Mouse (Mus musculus): ENCODE results near the gene Sorbs2. TPM values are rescaled to one million over a fixed set of nuclear protein-coding genes. Genes with fewer than 3 reads are reported as not detected.
A peak's percentile ranks its signal among the peaks of the same experiment; 100 is the strongest.

Sorbs2 gene
- total RNA-seq, 1 experiment from 2014 or later = 106 TPM

DNA sequence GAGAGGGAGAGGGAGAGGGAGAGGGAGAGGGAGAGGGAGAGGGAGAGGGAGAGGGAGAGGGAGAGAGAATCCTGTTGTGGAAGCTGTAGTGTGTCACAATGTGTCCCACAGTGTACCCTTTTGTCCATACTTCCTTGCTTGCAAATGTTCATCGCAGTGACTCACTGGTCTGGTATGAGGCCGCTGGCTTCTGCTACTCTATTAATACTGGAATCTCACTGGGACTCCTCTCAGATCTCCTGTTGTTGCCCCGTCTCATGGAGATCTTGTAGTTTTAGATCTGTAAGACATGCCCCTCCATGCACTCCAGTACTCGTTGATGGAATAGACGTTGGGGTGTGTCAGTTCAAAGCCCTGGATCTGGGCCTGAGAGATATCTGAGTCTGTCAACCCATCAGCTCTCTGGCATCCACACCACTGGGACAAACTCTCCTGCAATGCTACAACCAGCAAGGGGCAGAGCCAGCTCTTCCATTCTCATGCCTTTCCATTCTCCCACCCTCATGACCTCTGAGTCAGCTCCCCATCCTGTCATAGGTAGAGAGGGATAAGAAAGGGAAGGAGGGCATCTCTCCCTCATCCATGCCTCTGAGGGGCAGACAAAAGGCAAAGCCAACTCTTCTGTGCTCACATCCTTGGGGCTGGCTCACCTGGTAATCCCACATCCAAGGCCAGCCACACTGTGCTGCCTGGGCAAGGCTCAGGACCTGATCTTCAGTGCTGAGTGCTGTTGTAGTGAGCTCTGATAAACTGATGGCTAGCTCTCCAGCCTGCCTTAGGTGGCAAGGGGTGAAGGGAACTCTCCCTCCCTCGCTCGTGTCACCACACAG is 72.3 kb downstream of the Sorbs2 start:
- peak; percentile 14 for DNase-seq

- no peak for DNase-seq
These were observed 72.9 kb downstream of the Sorbs2 start for GRCm38 (mm10) chr8:45580544-45580866.

- peak; percentile 13 for DNase-seq
These were observed 76.3 kb downstream of the Sorbs2 start for GRCm38 (mm10) chr8:45583856-45584255.

DNA sequence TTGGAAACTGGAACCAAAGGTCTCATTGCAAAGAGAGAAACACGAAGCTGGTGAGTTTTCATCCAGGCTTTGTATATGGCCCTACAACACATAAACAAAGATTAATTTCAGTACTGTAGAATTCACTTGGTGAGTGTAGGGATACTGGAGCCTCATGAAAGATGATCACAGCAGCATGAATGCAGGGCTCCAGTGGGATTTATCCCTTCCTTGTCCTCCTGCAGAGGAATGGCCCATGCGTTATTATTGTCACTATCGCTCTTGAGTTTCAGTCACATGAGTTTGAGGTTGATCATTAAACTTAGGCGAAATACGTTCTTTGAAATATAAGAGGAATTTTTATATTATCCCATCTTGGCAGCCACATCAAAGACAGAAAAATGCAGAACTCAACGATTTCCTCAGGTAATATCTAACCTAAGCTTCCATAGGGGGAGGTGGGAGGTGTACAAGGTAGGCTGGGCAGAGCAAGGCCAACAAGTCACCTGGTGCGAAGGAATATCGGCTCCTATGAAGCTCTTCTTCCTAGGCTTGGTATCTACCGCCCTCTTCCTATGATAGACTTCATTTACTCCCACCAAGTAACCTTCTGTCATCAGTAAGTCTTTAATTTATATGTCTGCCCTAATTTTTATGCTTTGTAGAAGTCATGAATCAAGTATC is 76.9 kb downstream of the Sorbs2 start:
- no peak for DNase-seq

DNA sequence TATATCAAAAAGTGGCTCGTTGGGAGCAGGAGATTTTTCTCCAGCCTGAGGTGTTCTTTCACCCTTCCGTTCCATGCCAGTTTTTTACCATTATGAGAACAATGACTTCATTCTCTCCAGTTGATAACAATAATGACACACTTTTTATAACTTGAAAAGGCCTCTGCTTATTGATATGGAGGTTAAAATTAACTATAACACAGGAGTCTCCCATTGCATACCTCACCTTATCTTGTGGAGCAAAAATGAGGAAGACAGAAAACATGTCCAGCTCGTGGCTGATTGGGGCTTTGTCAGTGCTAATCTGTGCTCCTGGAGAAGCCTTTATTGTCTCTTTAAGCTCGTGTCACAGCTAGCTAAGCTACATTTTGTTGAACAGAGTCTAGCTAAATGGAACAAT is 77.6 kb downstream of the Sorbs2 start:
- no peak for DNase-seq

- DNase-seq = no peak
These were observed 79.4 kb downstream of the Sorbs2 start for GRCm38 (mm10) chr8:45587011-45587410.

DNA sequence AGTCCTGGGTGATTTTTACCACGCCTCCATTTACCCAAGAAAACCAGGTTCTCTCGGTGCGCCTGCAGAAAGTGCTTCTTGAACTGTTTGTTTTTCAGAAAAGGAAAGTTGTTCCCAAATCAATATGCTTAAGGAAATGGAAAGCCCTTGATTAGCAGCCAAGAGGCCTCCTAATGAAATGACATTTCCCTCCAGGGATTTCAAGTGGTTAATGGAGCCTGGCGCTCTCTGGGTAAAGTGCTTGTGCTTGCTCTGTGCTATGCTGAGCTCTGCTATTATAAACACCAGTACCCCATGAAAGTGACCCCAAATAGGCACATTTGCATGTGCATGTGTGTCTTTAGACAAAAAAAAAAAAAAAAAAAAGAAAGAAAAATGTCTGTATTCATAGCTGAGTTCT is 84.3 kb downstream of the Sorbs2 start:
- no peak for DNase-seq

DNA sequence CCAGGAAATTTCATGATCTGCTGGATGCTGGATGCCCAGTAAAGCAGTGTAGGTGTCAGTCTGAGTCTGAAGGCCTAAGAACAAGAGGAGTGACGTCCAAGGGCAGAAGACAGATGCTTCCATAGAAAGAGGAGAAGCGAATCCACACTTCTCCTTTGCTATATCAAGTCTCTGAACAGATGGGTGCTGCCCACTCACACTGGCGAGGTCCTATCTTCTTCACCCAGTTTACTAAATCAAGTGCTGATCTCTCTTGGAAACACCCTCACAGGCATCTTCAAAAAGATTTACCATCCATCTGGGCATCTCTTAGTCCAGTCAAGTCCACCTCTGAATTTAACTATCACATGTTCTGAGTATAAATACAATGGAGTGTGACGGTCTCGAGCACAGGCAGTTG is 86.1 kb downstream of the Sorbs2 start:
- no peak for DNase-seq

DNA sequence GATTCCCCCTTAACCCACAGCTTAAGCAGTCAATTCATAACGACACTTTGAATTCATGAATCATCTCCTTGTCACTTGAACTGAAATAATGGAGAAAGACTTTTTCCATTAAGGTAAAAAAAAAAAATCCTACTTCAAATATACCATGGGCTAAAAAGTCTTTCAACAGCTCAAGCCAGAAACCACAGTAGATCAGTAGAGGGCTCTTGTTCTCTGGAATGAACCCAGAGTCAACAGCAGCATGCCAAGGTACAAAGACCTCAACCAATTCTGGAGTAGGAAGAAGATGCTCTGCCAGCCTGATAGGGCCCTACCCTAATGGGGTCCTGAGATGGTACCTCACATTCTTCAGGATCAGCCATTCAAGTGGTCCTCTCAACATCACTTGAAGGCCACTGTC is 88.4 kb downstream of the Sorbs2 start:
- no peak for DNase-seq

- DNase-seq = no peak
These were observed 89.0 kb downstream of the Sorbs2 start for GRCm38 (mm10) chr8:45596591-45596990.

DNA sequence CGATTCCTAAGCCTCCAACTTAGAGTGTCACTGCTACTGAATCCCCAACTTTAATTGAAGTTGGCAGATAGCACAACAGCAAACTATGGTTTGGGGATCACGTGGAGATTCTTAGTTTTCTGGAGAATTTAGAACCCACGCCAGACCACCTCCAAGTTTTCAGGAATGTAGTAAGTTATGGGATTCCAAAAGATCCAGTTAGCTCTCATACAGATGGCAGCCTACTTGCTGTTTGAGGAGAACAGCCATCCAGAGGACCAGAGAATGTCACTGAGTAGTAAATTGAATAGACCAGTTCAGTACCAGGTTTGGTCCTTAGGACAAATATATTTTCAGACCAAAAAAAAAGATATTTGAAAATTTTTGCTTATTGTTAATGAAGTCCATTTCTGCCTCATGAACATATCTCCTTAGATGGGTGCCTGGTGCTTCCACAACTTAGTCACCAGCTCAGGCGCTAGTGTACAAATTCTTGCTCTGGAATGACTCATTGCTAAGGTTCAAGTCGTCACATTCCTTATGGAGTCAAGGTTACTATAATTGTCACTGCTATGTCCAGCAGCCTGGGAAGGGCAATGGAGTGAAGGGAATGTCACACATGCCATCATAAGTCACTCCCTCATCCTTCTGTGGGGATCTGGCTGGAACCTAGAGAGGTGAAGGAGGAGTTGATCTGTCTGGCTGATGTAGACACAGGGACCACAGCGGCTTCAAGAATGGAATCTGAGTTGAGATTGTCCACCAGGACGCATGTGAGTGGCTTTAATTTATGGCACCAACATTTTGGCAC is 90.2 kb downstream of the Sorbs2 start:
- no peak for DNase-seq

DNA sequence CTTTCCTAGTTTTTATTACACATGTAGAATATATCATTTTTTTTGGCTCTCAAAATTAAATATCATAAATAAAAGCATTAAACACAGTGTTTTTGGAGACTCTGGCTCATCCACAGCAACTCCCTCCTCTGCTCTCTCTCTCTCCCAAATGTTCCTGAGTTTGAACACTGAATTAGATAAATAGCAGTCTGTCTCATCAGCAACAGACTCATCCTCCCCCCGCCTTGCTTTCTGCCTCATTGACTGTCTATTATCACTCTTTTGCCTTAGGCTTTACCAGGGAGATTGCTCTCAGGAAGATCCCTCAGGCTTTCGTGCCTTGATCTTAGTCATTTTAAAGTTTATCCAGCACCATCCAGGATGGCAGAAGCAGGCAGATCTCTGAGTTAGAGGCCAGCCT is 91.3 kb downstream of the Sorbs2 start:
- DNase-seq = no peak

DNA sequence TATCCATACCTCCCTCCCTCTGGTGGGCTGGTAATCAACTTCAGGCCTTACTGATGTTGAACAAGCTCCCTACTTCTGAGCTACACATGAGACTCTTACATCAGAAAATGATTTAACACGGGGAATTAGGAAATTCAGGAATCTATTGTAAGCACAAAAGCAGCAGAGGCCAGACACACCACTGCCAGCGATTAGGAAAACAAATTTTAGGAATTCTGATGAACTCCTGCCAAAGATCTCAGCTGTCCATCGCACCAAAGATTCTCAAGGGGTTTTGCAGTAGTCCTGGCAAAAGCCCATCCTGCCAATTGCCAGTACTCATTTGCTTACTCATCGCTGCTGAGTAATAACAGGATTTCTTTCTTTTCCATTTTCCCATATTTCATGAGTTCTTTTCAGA is 94.4 kb downstream of the Sorbs2 start:
- DNase-seq = peak; percentile 48

DNA sequence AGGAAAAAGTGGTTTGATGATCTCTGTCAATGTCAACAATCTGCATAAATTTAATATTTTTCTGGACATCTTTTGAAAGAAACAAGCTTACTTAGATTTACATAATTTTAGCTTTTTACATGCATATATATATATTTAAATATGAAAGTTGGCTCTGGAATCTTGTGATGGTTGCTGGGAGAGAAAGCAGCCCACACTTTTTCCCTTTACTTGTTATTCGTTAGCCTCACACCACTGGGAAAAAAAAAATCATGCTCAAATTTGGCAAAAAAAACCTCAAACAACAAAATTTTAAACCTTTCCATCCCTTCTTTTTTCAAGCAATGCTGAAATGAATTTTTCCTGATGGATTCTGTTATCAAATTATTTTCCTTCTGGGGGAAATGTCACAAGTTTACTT is 97.8 kb downstream of the Sorbs2 start:
- no peak for DNase-seq

DNA sequence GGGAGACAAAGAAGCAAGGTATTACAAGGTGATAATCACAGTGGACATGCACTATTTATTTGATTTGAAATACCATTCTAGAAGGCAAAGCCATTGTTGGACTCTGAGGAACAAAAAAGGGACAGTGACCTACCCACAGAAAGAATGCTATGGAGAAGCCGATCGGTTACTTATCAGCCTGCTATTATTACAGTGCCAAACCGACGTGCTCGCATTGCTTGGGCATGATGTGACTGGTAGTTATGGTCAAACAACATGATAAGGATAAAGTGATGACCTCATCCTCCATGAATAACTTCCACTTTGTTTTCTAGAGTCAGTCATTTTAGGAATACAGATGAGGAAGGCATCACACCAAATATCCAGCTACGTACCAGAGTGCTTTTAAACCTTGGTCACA is 99.4 kb downstream of the Sorbs2 start:
- DNase-seq = no peak

- no peak for DNase-seq
These were observed 100.8 kb downstream of the Sorbs2 start for GRCm38 (mm10) chr8:45608413-45608812.

- no peak for DNase-seq
These were observed 103.0 kb downstream of the Sorbs2 start for GRCm38 (mm10) chr8:45610426-45611215.

DNA sequence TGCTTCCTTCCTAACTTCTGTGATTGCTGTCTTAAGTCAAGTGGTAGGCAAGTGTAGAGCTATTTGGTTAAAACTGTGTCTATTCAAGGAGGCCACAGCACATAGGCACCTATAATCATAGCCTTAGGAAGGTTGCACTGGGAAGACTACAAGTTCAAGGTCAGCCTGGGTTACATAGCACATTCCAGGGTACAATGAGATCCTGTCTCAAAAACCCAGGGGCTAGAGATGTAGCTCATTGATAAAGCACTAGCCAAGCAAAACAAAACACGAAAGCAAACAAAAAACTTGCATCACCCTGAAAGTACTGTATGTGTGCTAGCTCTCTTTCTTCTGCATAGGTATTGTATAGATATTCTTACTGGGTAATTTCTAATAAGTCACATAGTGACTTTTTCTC is 103.7 kb downstream of the Sorbs2 start:
- DNase-seq = no peak

- no peak for DNase-seq
These were observed 107.0 kb downstream of the Sorbs2 start for GRCm38 (mm10) chr8:45614610-45615009.

- DNase-seq = no peak
These were observed 107.5 kb downstream of the Sorbs2 start for GRCm38 (mm10) chr8:45615050-45615449.

GRCm38 (mm10) chr8:45615551-45615950 is 108.0 kb downstream of the Sorbs2 start:
- no peak for DNase-seq

DNA sequence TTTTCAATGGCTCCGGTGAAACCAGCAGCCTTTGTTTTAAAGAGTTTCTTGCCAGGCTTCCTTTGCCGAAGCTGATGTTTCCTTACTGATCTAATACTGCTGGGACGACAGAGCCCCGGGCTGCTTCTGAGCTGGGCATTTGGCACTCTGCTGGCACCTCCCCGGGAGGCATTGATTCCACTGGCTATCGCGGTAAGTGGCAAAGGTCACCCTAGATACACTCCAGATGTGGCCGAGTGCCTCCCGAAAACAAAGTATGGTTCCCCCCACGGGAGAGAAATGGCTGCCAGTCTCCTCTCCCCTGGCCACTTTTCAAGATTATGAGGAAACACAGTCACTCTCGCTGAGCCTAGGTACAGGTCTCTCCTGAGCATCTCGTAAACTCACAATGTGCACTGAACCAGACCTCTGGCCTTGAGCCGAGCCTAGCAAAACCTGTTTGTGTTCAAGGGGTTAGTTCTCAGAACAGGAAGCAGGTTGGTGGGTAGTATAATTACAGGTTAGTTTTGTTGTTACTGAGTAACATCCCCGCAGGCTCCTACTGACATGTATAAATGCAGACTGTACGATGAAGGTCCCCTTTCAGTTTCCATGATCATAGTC is 114.1 kb downstream of the Sorbs2 start:
- no peak for DNase-seq

All from adrenal gland, postnatal 14 days (tissue).